In the genomic region with DNA sequence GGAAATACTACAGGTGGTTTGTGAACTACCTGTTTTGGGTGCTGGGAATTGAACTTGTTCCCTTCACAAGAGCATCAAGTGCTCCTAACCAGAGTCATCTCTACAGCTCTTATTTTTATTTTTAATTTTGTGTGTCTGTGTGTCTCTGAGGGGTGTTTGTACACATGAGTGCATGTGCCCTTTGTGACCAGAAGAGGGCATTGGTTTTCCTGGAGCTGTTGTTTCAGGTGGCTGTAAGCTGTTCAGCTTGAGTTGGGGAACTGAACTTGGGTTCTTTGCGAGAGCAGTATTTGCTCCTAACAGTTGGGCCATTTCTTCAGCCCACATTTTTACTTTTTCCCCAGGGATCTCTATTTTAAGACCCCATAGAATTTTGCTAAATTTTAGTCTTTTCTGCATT, we compare ENCODE assay signal across 21 mouse cellular contexts. TPM values are rescaled to one million over a fixed set of nuclear protein-coding genes. Genes with fewer than 3 reads are reported as not detected.
A peak's percentile ranks its signal among the peaks of the same experiment; 100 is the strongest.
DNase-seq lines count a peak whose midpoint lies in the region; ATAC-seq and TF ChIP-seq lines count a peak whose summit lies in the region.
"Had no signal": no experiment of that assay in that cellular context is flagged by ENCODE, and none has a peak within 500 bp of the region (broad histone marks: within the 10 kb centered on the region; RNA-seq: fewer than 3 reads in every experiment).

No protein-coding gene starts in this region.

- H3K4me1 ChIP-seq in intestine, postnatal 0 days (replicated peaks; ENCODE audit: control insufficient read depth, insufficient read depth, low read length) = no peaks in the 10 kb centered on the region
- H3K4me1 ChIP-seq in intestine, embryonic 16.5 days (ENCODE audit: control insufficient read depth, insufficient read depth, low read length) = no peaks in the 10 kb centered on the region
- H3K4me1 ChIP-seq in liver, postnatal 0 days (ENCODE audit: insufficient read depth) = peaks cover 9% of the 10 kb centered on the region
- H3K4me1 ChIP-seq in MEL (ENCODE audit: control insufficient read depth in 1 of 2, insufficient read depth in 2 of 2, low read length in 2 of 2) = peaks cover 2 to 4% of the 10 kb centered on the region in 2 experiments; a peak in 1 of 4 replicates
- H3K4me1 ChIP-seq: embryonic facial prominence, embryonic 12.5 days; heart, embryonic 13.5 days; hindbrain, embryonic 15.5 days had no signal

- peaks cover 32% of the 10 kb centered on the region for H3K36me3 ChIP-seq in intestine, postnatal 0 days (ENCODE audit: control insufficient read depth, insufficient read depth)
- peaks cover 17% of the 10 kb centered on the region for H3K36me3 ChIP-seq in intestine, embryonic 16.5 days (ENCODE audit: control insufficient read depth, insufficient read depth, low read length)
- H3K36me3 ChIP-seq in liver, postnatal 0 days (replicated peaks; ENCODE audit: insufficient read depth, low read length) = peaks cover 35% of the 10 kb centered on the region
- peaks cover 9 to 26% of the 10 kb centered on the region in 2 experiments for H3K36me3 ChIP-seq in MEL (ENCODE audit: control insufficient read depth in 1 of 2, insufficient read depth in 2 of 2, low read length in 2 of 2)

- no peaks in the 10 kb centered on the region for H3K27me3 ChIP-seq in intestine, postnatal 0 days (replicated peaks; ENCODE audit: control insufficient read depth, insufficient read depth, low read length)
- no peaks in the 10 kb centered on the region for H3K27me3 ChIP-seq in intestine, embryonic 16.5 days (replicated peaks; ENCODE audit: control insufficient read depth, insufficient read depth, low read length)
- no peaks in the 10 kb centered on the region for H3K27me3 ChIP-seq in liver, postnatal 0 days (ENCODE audit: insufficient read depth, low read length)
- no peaks in the 10 kb centered on the region for H3K27me3 ChIP-seq in MEL (ENCODE audit: control insufficient read depth in 1 of 2, insufficient read depth in 2 of 2, low read length in 2 of 2)
- H3K27me3 ChIP-seq: CH12.LX; embryonic facial prominence, embryonic 12.5 days; heart, embryonic 13.5 days; hindbrain, embryonic 15.5 days had no signal

- no peak overlapping the region for H3K4me2 ChIP-seq in intestine, postnatal 0 days (replicated peaks; ENCODE audit: low read depth)
- H3K4me2 ChIP-seq in intestine, embryonic 16.5 days (ENCODE audit: low read depth, low read length) = no peak overlapping the region
- no peak overlapping the region for H3K4me2 ChIP-seq in liver, postnatal 0 days (ENCODE audit: low read depth, low read length)
- H3K4me2 ChIP-seq: embryonic facial prominence, embryonic 12.5 days; heart, embryonic 13.5 days; hindbrain, embryonic 15.5 days had no signal

- TF ChIP-seq CTCF in intestine, postnatal 0 days (IDR thresholded peaks at IDR 0.05; ENCODE audit: low read depth) = peak; percentile 29
- peak; percentile 31; the same call in 1 of the 2 replicates for TF ChIP-seq CTCF in liver, postnatal 0 days (IDR thresholded peaks at IDR 0.05; ENCODE audit: low read depth)
- TF ChIP-seq CTCF in MEL (IDR thresholded peaks at IDR 0.05 in 2 of 3, conservative IDR thresholded peaks at IDR 0.05 in 1 of 3; ENCODE audit: control insufficient read depth in 1 of 3, insufficient read depth in 1 of 3, low read depth in 2 of 3, low read length in 3 of 3, poor library complexity in 1 of 3, severe bottlenecking in 1 of 3) = peak; percentile 22 to 37 (median 35); a peak in 4 of 6 replicates
- TF ChIP-seq CTCF in brain, embryonic 14.5 days (IDR thresholded peaks at IDR 0.05; ENCODE audit: borderline replicate concordance, extremely low read depth, insufficient read depth, insufficient read length) = peak; percentile 0; the same call in 1 of the 2 replicates

- no peaks in the 10 kb centered on the region for H3K9me3 ChIP-seq in intestine, postnatal 0 days (ENCODE audit: control insufficient read depth)
- H3K9me3 ChIP-seq in intestine, embryonic 16.5 days (ENCODE audit: control insufficient read depth, low read length) = no peaks in the 10 kb centered on the region
- H3K9me3 ChIP-seq in liver, postnatal 0 days (ENCODE audit: low read length) = no peaks in the 10 kb centered on the region
- no peaks in the 10 kb centered on the region for H3K9me3 ChIP-seq in MEL (replicated peaks; ENCODE audit: insufficient read depth, low read length)
- H3K9me3 ChIP-seq: embryonic facial prominence, embryonic 12.5 days; G1E; heart, embryonic 13.5 days; hindbrain, embryonic 15.5 days had no signal

- no peak for ATAC-seq in intestine, postnatal 0 days
- ATAC-seq in intestine, embryonic 16.5 days = no peak
- ATAC-seq in liver, postnatal 0 days = no peak
- ATAC-seq: forebrain, embryonic 16.5 days had no signal

- no peak for TF ChIP-seq EP300 in liver, postnatal 0 days (IDR thresholded peaks at IDR 0.05; ENCODE audit: low read depth)
- TF ChIP-seq EP300 in MEL (IDR thresholded peaks at IDR 0.05; ENCODE audit: low read depth in 1 of 2, low read length in 2 of 2) = no peak

- no peak overlapping the region; the same call in 1 of the 2 replicates for H3K27ac ChIP-seq in intestine, postnatal 0 days (ENCODE audit: low read depth, low read length)
- H3K27ac ChIP-seq in intestine, embryonic 16.5 days (ENCODE audit: low read length) = no peak overlapping the region
- H3K27ac ChIP-seq in liver, postnatal 0 days (ENCODE audit: low read depth) = no peak overlapping the region
- H3K27ac ChIP-seq in MEL (ENCODE audit: control insufficient read depth, low read depth, low read length) = no peak overlapping the region
- H3K27ac ChIP-seq: embryonic facial prominence, embryonic 12.5 days; heart, embryonic 13.5 days; hindbrain, embryonic 15.5 days had no signal

- TF ChIP-seq POLR2A in MEL (IDR thresholded peaks at IDR 0.05; ENCODE audit: control insufficient read depth in 1 of 2, insufficient read depth in 1 of 2, low read depth in 1 of 2, low read length in 2 of 2, poor library complexity in 1 of 2) = no peak
- no peak for TF ChIP-seq POLR2A in brain, embryonic 14.5 days (IDR thresholded peaks at IDR 0.05; ENCODE audit: borderline replicate concordance, extremely low read depth, insufficient read depth, insufficient read length, poor library complexity, severe bottlenecking)

- WGBS in intestine, postnatal 0 days = 100% methylated on average over 1 of the region's 1 CpGs
- 92% methylated on average over 1 of the region's 1 CpGs for WGBS in intestine, embryonic 16.5 days
- WGBS in liver, postnatal 0 days (ENCODE audit: insufficient replicate concordance) = 87% methylated on average over 1 of the region's 1 CpGs

- H3K79me2 ChIP-seq in MEL (ENCODE audit: control insufficient read depth, insufficient read depth, low read length, poor library complexity) = no peaks in the 10 kb centered on the region

- no peak overlapping the region for H3K4me3 ChIP-seq in intestine, postnatal 0 days (ENCODE audit: low read depth, low read length)
- H3K4me3 ChIP-seq in intestine, embryonic 16.5 days (ENCODE audit: low read length) = no peak overlapping the region
- no peak overlapping the region for H3K4me3 ChIP-seq in liver, postnatal 0 days (ENCODE audit: low read depth, low read length)
- H3K4me3 ChIP-seq in MEL (ENCODE audit: control insufficient read depth in 1 of 2, insufficient read depth in 1 of 2, low read depth in 2 of 2, low read length in 2 of 2) = no peak overlapping the region
- H3K4me3 ChIP-seq: embryonic facial prominence, embryonic 12.5 days; heart, embryonic 13.5 days; hindbrain, embryonic 15.5 days had no signal

- H3K9ac ChIP-seq in intestine, postnatal 0 days (ENCODE audit: low read depth, low read length) = no peak overlapping the region
- no peak overlapping the region for H3K9ac ChIP-seq in intestine, embryonic 16.5 days (ENCODE audit: low read depth, low read length)
- H3K9ac ChIP-seq in liver, postnatal 0 days (replicated peaks) = no peak overlapping the region
- no peak overlapping the region for H3K9ac ChIP-seq in MEL (ENCODE audit: control insufficient read depth, low read depth, low read length, poor library complexity, severe bottlenecking)
- H3K9ac ChIP-seq: embryonic facial prominence, embryonic 12.5 days; heart, embryonic 13.5 days; hindbrain, embryonic 15.5 days had no signal

- no peak for DNase-seq in liver, postnatal 0 days
- DNase-seq in liver = no peak
- DNase-seq in MEL (ENCODE audit: low read depth, low spot score) = peak; percentile 46
- no peak for DNase-seq in brain, embryonic 14.5 days (ENCODE audit: low read depth)
- DNase-seq in thymus, postnatal 25 days = no peak
- DNase-seq in cerebellum, postnatal 36 days = no peak
- DNase-seq: adrenal gland, adult 8-10 months; adrenal gland, postnatal 36 days; cerebellum, adult 11 months; cerebellum, adult 8-10 months; cerebellum, postnatal 14 days; gastrocnemius, postnatal 36 days; heart, postnatal 36 days had no signal

- TF ChIP-seq RAD21 in MEL (IDR thresholded peaks at IDR 0.05; ENCODE audit: low read depth, low read length) = no peak

TF ChIP-seq in MEL, 35 proteins besides CTCF, POLR2A, EP300 and RAD21:
- TF ChIP-seq BHLHE40 (IDR thresholded peaks at IDR 0.05; ENCODE audit: borderline replicate concordance, low read depth, low read length) (no peak), NELFE (IDR thresholded peaks at IDR 0.05; ENCODE audit: low read depth, low read length) (no peak)
TF ChIP-seq in MEL: peak in this region for 0.

RNA-seq across cellular contexts. Expression of a gene that starts 23.0 kb away (rescaled TPM):
- 24.7 and 25.5 TPM in 2 replicates for polyA plus RNA-seq in intestine, postnatal 0 days (2015; fragmentation: Nextera tagmentation; extraction: Ambion mirVana)
- polyA plus RNA-seq in intestine, embryonic 16.5 days (2015; fragmentation: Nextera tagmentation; extraction: Ambion mirVana) = 13.4 and 14.2 TPM in 2 replicates
- 9.5 and 11.0 TPM in 2 replicates for polyA plus RNA-seq in liver, postnatal 0 days (2015; fragmentation: Nextera tagmentation; extraction: Ambion mirVana)
- total RNA-seq in MEL (2012; rRNA removed) = 60.2 and 71.6 TPM in 2 replicates
- 10 to 100 TPM in 1 of 2 experiments, not detected in 1; 43.9 TPM for polyA plus RNA-seq in MEL (2012; ENCODE audit: insufficient read depth in 1 of 2, insufficient read length in 2 of 2, low read depth in 1 of 2, low replicate concordance in 2 of 2, missing spikeins in 1 of 2)
- 100 and 112 TPM in 2 replicates for polyA plus RNA-seq in brain, embryonic 14.5 days (2012; rRNA removed)

RNA-seq across cellular contexts. Expression of a gene that starts 59.5 kb away (rescaled TPM):
- polyA plus RNA-seq in intestine, postnatal 0 days (2015; fragmentation: Nextera tagmentation; extraction: Ambion mirVana) = 632 and 663 TPM in 2 replicates
- polyA plus RNA-seq in intestine, embryonic 16.5 days (2015; fragmentation: Nextera tagmentation; extraction: Ambion mirVana) = 523 and 531 TPM in 2 replicates
- 520 and 559 TPM in 2 replicates for polyA plus RNA-seq in liver, postnatal 0 days (2015; fragmentation: Nextera tagmentation; extraction: Ambion mirVana)
- total RNA-seq in MEL (2012; rRNA removed) = 183 and 201 TPM in 2 replicates
- 100 to 1,000 TPM; 276 to 330 TPM for polyA plus RNA-seq in MEL (2012; ENCODE audit: insufficient read depth in 1 of 2, insufficient read length in 2 of 2, low read depth in 1 of 2, low replicate concordance in 2 of 2, missing spikeins in 1 of 2)
- 147 and 167 TPM in 2 replicates for polyA plus RNA-seq in brain, embryonic 14.5 days (2012; rRNA removed)
